Mouse (Mus musculus): ENCODE measurements around the gene Lypd3. TPM values are rescaled to one million over a fixed set of nuclear protein-coding genes. Genes with fewer than 3 reads are reported as not detected.

Lypd3 gene
- polyA plus RNA-seq (2014; fragmentation: Nextera tagmentation; extraction: Ambion mirVana) = not detected in 2 replicates

- H3K4me1 ChIP-seq (ENCODE audit: control insufficient read depth in 2 of 2, insufficient read depth in 2 of 2, low read length in 2 of 2) = peaks cover 4 to 6% of the 10 kb centered on the region in 2 experiments; a peak in 3 of 4 replicates
- no peak within 1 kb of the TSS for H3K27ac ChIP-seq (replicated peaks in 1 of 2; ENCODE audit: control insufficient read depth in 1 of 2, insufficient read depth in 1 of 2, low read depth in 2 of 2, low read length in 2 of 2)
- H3K36me3 ChIP-seq (ENCODE audit: control insufficient read depth, insufficient read depth, low read length) = no peaks in the 10 kb centered on the region
- H3K4me2 ChIP-seq (ENCODE audit: low read length) = no peak within 1 kb of the TSS
- no peaks in the 10 kb centered on the region for H3K9me3 ChIP-seq (ENCODE audit: control insufficient read depth, low read length)
- H3K4me3 ChIP-seq (ENCODE audit: control insufficient read depth in 1 of 2, insufficient read depth in 1 of 2, low read depth in 1 of 2, low read length in 2 of 2) = no peak within 1 kb of the TSS
- no peak within 1 kb of the TSS for H3K9ac ChIP-seq (ENCODE audit: low read length)
- WGBS = 21% methylated on average over 15 of the region's 15 CpGs
- H3K27me3 ChIP-seq (ENCODE audit: control insufficient read depth, insufficient read depth, low read length) = peaks cover 53% of the 10 kb centered on the region
- no peak for ATAC-seq (ENCODE audit: insufficient number of reproducible peaks, insufficient read depth, low FRiP score, low read depth)
Observed at GRCm38 (mm10) chr7:24636264-24636663, at the start of gene Lypd3. TSS of gene Lypd3 (plus strand) at chr7:24636550.

- WGBS = 7% methylated on average over 8 of the region's 8 CpGs
- 0 out of 2 replicates have a peak, but pooled peaks have one; percentile 23 for ATAC-seq (ENCODE audit: insufficient number of reproducible peaks, insufficient read depth, low FRiP score, low read depth)
Observed at GRCm38 (mm10) chr7:24586828-24587227, 49.5 kb upstream of the Lypd3 start.

GRCm38 (mm10) chr7:24587330-24588105, 48.8 kb upstream of the Lypd3 start, which contains the start of the genes Ethe1 and Zfp575:
TSS of gene Ethe1 (plus strand) at chr7:24587543.
TSS of gene Zfp575 (minus strand) at chr7:24587641.
- Histone ChIP-seq H3K36me3 (ENCODE audit: control insufficient read depth, insufficient read depth, low read length) (no peaks in the 10 kb centered on the region), H3K9me3 (ENCODE audit: control insufficient read depth, low read length) (no peaks in the 10 kb centered on the region), H3K27ac (replicated peaks in 1 of 2; ENCODE audit: control insufficient read depth in 1 of 2, insufficient read depth in 1 of 2, low read depth in 2 of 2, low read length in 2 of 2) (no peak within 1 kb of the TSS), H3K4me3 (ENCODE audit: control insufficient read depth in 1 of 2, insufficient read depth in 1 of 2, low read depth in 1 of 2, low read length in 2 of 2) (peak within 1 kb of the TSS; percentile 47 to 55), H3K4me1 (ENCODE audit: control insufficient read depth in 2 of 2, insufficient read depth in 2 of 2, low read length in 2 of 2) (peaks cover 2 to 7% of the 10 kb centered on the region in 2 experiments; a peak in 3 of 4 replicates), H3K9ac (ENCODE audit: low read length) (peak within 1 kb of the TSS; percentile 56; the same call in 1 of the 2 replicates), H3K4me2 (ENCODE audit: low read length) (peak within 1 kb of the TSS; percentile 69), H3K27me3 (ENCODE audit: control insufficient read depth, insufficient read depth, low read length) (peaks cover 37% of the 10 kb centered on the region)
- no peak for ATAC-seq (ENCODE audit: insufficient number of reproducible peaks, insufficient read depth, low FRiP score, low read depth)
- whole genome bisulfite sequencing = 9% methylated on average over 30 of the region's 30 CpGs

More at GRCm38 (mm10) chr7:24586828-24587227, 49.5 kb upstream of the Lypd3 start:
- Histone ChIP-seq H3K9ac (ENCODE audit: low read length) (no peak overlapping the region), H3K9me3 (ENCODE audit: control insufficient read depth, low read length) (no peaks in the 10 kb centered on the region), H3K27me3 (ENCODE audit: control insufficient read depth, insufficient read depth, low read length) (peaks cover 37% of the 10 kb centered on the region), H3K4me1 (ENCODE audit: control insufficient read depth in 2 of 2, insufficient read depth in 2 of 2, low read length in 2 of 2) (peaks cover 2 to 7% of the 10 kb centered on the region in 2 experiments; a peak in 3 of 4 replicates), H3K4me2 (ENCODE audit: low read length) (peak overlapping the region; percentile 69), H3K36me3 (ENCODE audit: control insufficient read depth, insufficient read depth, low read length) (no peaks in the 10 kb centered on the region), H3K4me3 (ENCODE audit: control insufficient read depth in 1 of 2, insufficient read depth in 1 of 2, low read depth in 1 of 2, low read length in 2 of 2) (peak overlapping the region; percentile 47 to 55; a peak in 3 of 4 replicates), H3K27ac (replicated peaks in 1 of 2; ENCODE audit: control insufficient read depth in 1 of 2, insufficient read depth in 1 of 2, low read depth in 2 of 2, low read length in 2 of 2) (no peak overlapping the region)

GRCm38 (mm10) chr7:24588336-24588735, 48.0 kb upstream of the Lypd3 start:
- H3K27me3 ChIP-seq (ENCODE audit: control insufficient read depth, insufficient read depth, low read length) = peaks cover 37% of the 10 kb centered on the region
- no peaks in the 10 kb centered on the region for H3K36me3 ChIP-seq (ENCODE audit: control insufficient read depth, insufficient read depth, low read length)
- WGBS = 70% methylated on average over 13 of the region's 13 CpGs
- peaks cover 2 to 7% of the 10 kb centered on the region in 2 experiments; a peak in 3 of 4 replicates for H3K4me1 ChIP-seq (ENCODE audit: control insufficient read depth in 2 of 2, insufficient read depth in 2 of 2, low read length in 2 of 2)
- H3K9me3 ChIP-seq (ENCODE audit: control insufficient read depth, low read length) = no peaks in the 10 kb centered on the region
- ATAC-seq (ENCODE audit: insufficient number of reproducible peaks, insufficient read depth, low FRiP score, low read depth) = no peak
- H3K4me2 ChIP-seq (ENCODE audit: low read length) = no peak overlapping the region
- H3K4me3 ChIP-seq (ENCODE audit: control insufficient read depth in 1 of 2, insufficient read depth in 1 of 2, low read depth in 1 of 2, low read length in 2 of 2) = no peak overlapping the region
- H3K27ac ChIP-seq (replicated peaks in 1 of 2; ENCODE audit: control insufficient read depth in 1 of 2, insufficient read depth in 1 of 2, low read depth in 2 of 2, low read length in 2 of 2) = no peak overlapping the region
- no peak overlapping the region for H3K9ac ChIP-seq (ENCODE audit: low read length)

GRCm38 (mm10) chr7:24591735-24592134, 44.6 kb upstream of the Lypd3 start:
- no peak overlapping the region for H3K4me2 ChIP-seq (ENCODE audit: low read length)
- no peak overlapping the region for H3K9ac ChIP-seq (ENCODE audit: low read length)
- H3K4me1 ChIP-seq (ENCODE audit: control insufficient read depth in 2 of 2, insufficient read depth in 2 of 2, low read length in 2 of 2) = peaks cover 6 to 10% of the 10 kb centered on the region in 2 experiments; a peak in 3 of 4 replicates
- no peaks in the 10 kb centered on the region for H3K36me3 ChIP-seq (ENCODE audit: control insufficient read depth, insufficient read depth, low read length)
- H3K27ac ChIP-seq (replicated peaks in 1 of 2; ENCODE audit: control insufficient read depth in 1 of 2, insufficient read depth in 1 of 2, low read depth in 2 of 2, low read length in 2 of 2) = no peak overlapping the region
- ATAC-seq (ENCODE audit: insufficient number of reproducible peaks, insufficient read depth, low FRiP score, low read depth) = no peak
- WGBS = 62% methylated on average over 5 of the region's 5 CpGs
- no peak overlapping the region for H3K4me3 ChIP-seq (ENCODE audit: control insufficient read depth in 1 of 2, insufficient read depth in 1 of 2, low read depth in 1 of 2, low read length in 2 of 2)
- H3K9me3 ChIP-seq (ENCODE audit: control insufficient read depth, low read length) = no peaks in the 10 kb centered on the region
- peaks cover 11% of the 10 kb centered on the region for H3K27me3 ChIP-seq (ENCODE audit: control insufficient read depth, insufficient read depth, low read length)

GRCm38 (mm10) chr7:24592163-24592562, 44.2 kb upstream of the Lypd3 start:
- H3K36me3 ChIP-seq (ENCODE audit: control insufficient read depth, insufficient read depth, low read length) = no peaks in the 10 kb centered on the region
- ATAC-seq (ENCODE audit: insufficient number of reproducible peaks, insufficient read depth, low FRiP score, low read depth) = no peak
- H3K4me1 ChIP-seq (ENCODE audit: control insufficient read depth in 2 of 2, insufficient read depth in 2 of 2, low read length in 2 of 2) = peaks cover 6 to 10% of the 10 kb centered on the region in 2 experiments; a peak in 3 of 4 replicates
- H3K27ac ChIP-seq (replicated peaks in 1 of 2; ENCODE audit: control insufficient read depth in 1 of 2, insufficient read depth in 1 of 2, low read depth in 2 of 2, low read length in 2 of 2) = no peak overlapping the region
- H3K4me2 ChIP-seq (ENCODE audit: low read length) = no peak overlapping the region
- H3K9ac ChIP-seq (ENCODE audit: low read length) = no peak overlapping the region
- H3K4me3 ChIP-seq (ENCODE audit: control insufficient read depth in 1 of 2, insufficient read depth in 1 of 2, low read depth in 1 of 2, low read length in 2 of 2) = no peak overlapping the region
- H3K9me3 ChIP-seq (ENCODE audit: control insufficient read depth, low read length) = no peaks in the 10 kb centered on the region
- H3K27me3 ChIP-seq (ENCODE audit: control insufficient read depth, insufficient read depth, low read length) = peaks cover 8% of the 10 kb centered on the region
- WGBS = 65% methylated on average over 4 of the region's 4 CpGs

- Histone ChIP-seq H3K4me3 (ENCODE audit: control insufficient read depth in 1 of 2, insufficient read depth in 1 of 2, low read depth in 1 of 2, low read length in 2 of 2) (no peak overlapping the region), H3K4me1 (ENCODE audit: control insufficient read depth in 2 of 2, insufficient read depth in 2 of 2, low read length in 2 of 2) (peaks cover 5 to 6% of the 10 kb centered on the region in 2 experiments; a peak in 3 of 4 replicates), H3K36me3 (ENCODE audit: control insufficient read depth, insufficient read depth, low read length) (no peaks in the 10 kb centered on the region), H3K9ac (ENCODE audit: low read length) (no peak overlapping the region), H3K27me3 (ENCODE audit: control insufficient read depth, insufficient read depth, low read length) (peaks cover 1% of the 10 kb centered on the region), H3K9me3 (ENCODE audit: control insufficient read depth, low read length) (no peaks in the 10 kb centered on the region), H3K27ac (replicated peaks in 1 of 2; ENCODE audit: control insufficient read depth in 1 of 2, insufficient read depth in 1 of 2, low read depth in 2 of 2, low read length in 2 of 2) (no peak overlapping the region), H3K4me2 (ENCODE audit: low read length) (no peak overlapping the region)
- WGBS = 81% methylated on average over 6 of the region's 6 CpGs
- no peak for ATAC-seq (ENCODE audit: insufficient number of reproducible peaks, insufficient read depth, low FRiP score, low read depth)
Observed at GRCm38 (mm10) chr7:24592781-24593180, 43.6 kb upstream of the Lypd3 start.

All from heart, embryonic 14.5 days (tissue).